Mouse (Mus musculus): Measurements from ENCODE around the gene Epha7. TPM values are rescaled to one million over a fixed set of nuclear protein-coding genes. Genes with fewer than 3 reads are reported as not detected.

The Epha7 gene
- polyA plus RNA-seq (2014; fragmentation: Nextera tagmentation; extraction: Ambion mirVana) = 28.3 and 32.0 TPM in 2 replicates

- Histone ChIP-seq H3K4me2 (replicated peaks; ENCODE audit: low read depth, low read length) (peak within 1 kb of the TSS; percentile 88), H3K36me3 (ENCODE audit: control insufficient read depth, insufficient read depth, low read length) (no peaks in the 10 kb centered on the region), H3K9me3 (ENCODE audit: control insufficient read depth, low read depth, low read length) (no peaks in the 10 kb centered on the region), H3K4me1 (ENCODE audit: control insufficient read depth, insufficient read depth, low read length) (no peaks in the 10 kb centered on the region; the same call in 1 of the 2 replicates), H3K4me3 (ENCODE audit: low read depth, low read length) (peak within 1 kb of the TSS; percentile 80), H3K27me3 (ENCODE audit: control insufficient read depth, insufficient read depth, low read length) (no peaks in the 10 kb centered on the region), H3K9ac (replicated peaks; ENCODE audit: low read depth, low read length) (peak within 1 kb of the TSS; percentile 80), H3K27ac (ENCODE audit: low read length) (peak within 1 kb of the TSS; percentile 88)
- WGBS = under 1% methylated on average over 48 of the region's 48 CpGs
- ATAC-seq (ENCODE audit: insufficient number of reproducible peaks, insufficient read depth, low FRiP score, low read depth) = peak; percentile 98
Measured at GRCm38 (mm10) chr4:28812691-28813289, at the start of gene Epha7. TSS of gene Epha7 (plus strand) at chr4:28813131.

- H3K9ac ChIP-seq (replicated peaks; ENCODE audit: low read depth, low read length) = no peak overlapping the region
- H3K9me3 ChIP-seq (ENCODE audit: control insufficient read depth, low read depth, low read length) = no peaks in the 10 kb centered on the region
- ATAC-seq (ENCODE audit: insufficient number of reproducible peaks, insufficient read depth, low FRiP score, low read depth) = peak; percentile 58; the same call in 1 of the 2 replicates
- H3K27ac ChIP-seq (ENCODE audit: low read length) = no peak overlapping the region
- no peak overlapping the region for H3K4me2 ChIP-seq (replicated peaks; ENCODE audit: low read depth, low read length)
- 26% methylated on average over 3 of the region's 3 CpGs for WGBS
- no peak overlapping the region for H3K4me3 ChIP-seq (ENCODE audit: low read depth, low read length)
- no peaks in the 10 kb centered on the region for H3K36me3 ChIP-seq (ENCODE audit: control insufficient read depth, insufficient read depth, low read length)
- H3K27me3 ChIP-seq (ENCODE audit: control insufficient read depth, insufficient read depth, low read length) = no peaks in the 10 kb centered on the region
- no peaks in the 10 kb centered on the region for H3K4me1 ChIP-seq (ENCODE audit: control insufficient read depth, insufficient read depth, low read length)
Measured at GRCm38 (mm10) chr4:28783961-28784360, 29.0 kb upstream of the Epha7 start.

GRCm38 (mm10) chr4:28808800-28809199 is 4.1 kb upstream of the Epha7 start:
- H3K4me3 ChIP-seq (ENCODE audit: low read depth, low read length) = no peak overlapping the region
- no peaks in the 10 kb centered on the region for H3K9me3 ChIP-seq (ENCODE audit: control insufficient read depth, low read depth, low read length)
- no peaks in the 10 kb centered on the region for H3K4me1 ChIP-seq (ENCODE audit: control insufficient read depth, insufficient read depth, low read length)
- ATAC-seq (ENCODE audit: insufficient number of reproducible peaks, insufficient read depth, low FRiP score, low read depth) = no peak
- H3K4me2 ChIP-seq (replicated peaks; ENCODE audit: low read depth, low read length) = no peak overlapping the region
- H3K27ac ChIP-seq (ENCODE audit: low read length) = no peak overlapping the region
- H3K9ac ChIP-seq (replicated peaks; ENCODE audit: low read depth, low read length) = no peak overlapping the region
- H3K36me3 ChIP-seq (ENCODE audit: control insufficient read depth, insufficient read depth, low read length) = no peaks in the 10 kb centered on the region
- no peaks in the 10 kb centered on the region for H3K27me3 ChIP-seq (ENCODE audit: control insufficient read depth, insufficient read depth, low read length)

- Histone ChIP-seq H3K4me3 (ENCODE audit: low read depth, low read length) (no peak overlapping the region), H3K36me3 (ENCODE audit: control insufficient read depth, insufficient read depth, low read length) (no peaks in the 10 kb centered on the region), H3K9me3 (ENCODE audit: control insufficient read depth, low read depth, low read length) (no peaks in the 10 kb centered on the region), H3K27ac (ENCODE audit: low read length) (no peak overlapping the region), H3K9ac (replicated peaks; ENCODE audit: low read depth, low read length) (no peak overlapping the region), H3K4me2 (replicated peaks; ENCODE audit: low read depth, low read length) (no peak overlapping the region), H3K4me1 (ENCODE audit: control insufficient read depth, insufficient read depth, low read length) (no peaks in the 10 kb centered on the region), H3K27me3 (ENCODE audit: control insufficient read depth, insufficient read depth, low read length) (no peaks in the 10 kb centered on the region)
- no peak for ATAC-seq (ENCODE audit: insufficient number of reproducible peaks, insufficient read depth, low FRiP score, low read depth)
- 59% methylated on average over 4 of the region's 4 CpGs for WGBS
Measured at GRCm38 (mm10) chr4:28809703-28810102, 3.2 kb upstream of the Epha7 start.

GRCm38 (mm10) chr4:28813551-28814475 is 882 bp downstream of the Epha7 start:
- no peaks in the 10 kb centered on the region for H3K9me3 ChIP-seq (ENCODE audit: control insufficient read depth, low read depth, low read length)
- H3K36me3 ChIP-seq (ENCODE audit: control insufficient read depth, insufficient read depth, low read length) = no peaks in the 10 kb centered on the region
- H3K27ac ChIP-seq (ENCODE audit: low read length) = peak overlapping the region; percentile 88
- ATAC-seq (ENCODE audit: insufficient number of reproducible peaks, insufficient read depth, low FRiP score, low read depth) = peak; percentile 20; the same call in 1 of the 2 replicates
- H3K27me3 ChIP-seq (ENCODE audit: control insufficient read depth, insufficient read depth, low read length) = no peaks in the 10 kb centered on the region
- H3K4me1 ChIP-seq (ENCODE audit: control insufficient read depth, insufficient read depth, low read length) = no peaks in the 10 kb centered on the region; the same call in 1 of the 2 replicates
- peak overlapping the region; percentile 80 for H3K4me3 ChIP-seq (ENCODE audit: low read depth, low read length)
- H3K4me2 ChIP-seq (replicated peaks; ENCODE audit: low read depth, low read length) = peak overlapping the region; percentile 88
- H3K9ac ChIP-seq (replicated peaks; ENCODE audit: low read depth, low read length) = peak overlapping the region; percentile 80
- WGBS = under 1% methylated on average over 85 of the region's 94 CpGs

- no peak for ATAC-seq (ENCODE audit: insufficient number of reproducible peaks, insufficient read depth, low FRiP score, low read depth)
- H3K36me3 ChIP-seq (ENCODE audit: control insufficient read depth, insufficient read depth, low read length) = no peaks in the 10 kb centered on the region
- H3K9ac ChIP-seq (replicated peaks; ENCODE audit: low read depth, low read length) = peak overlapping the region; percentile 80
- WGBS = 0% methylated on average over 8 of the region's 8 CpGs
- peak overlapping the region; percentile 88; the same call in 1 of the 2 replicates for H3K27ac ChIP-seq (ENCODE audit: low read length)
- H3K27me3 ChIP-seq (ENCODE audit: control insufficient read depth, insufficient read depth, low read length) = no peaks in the 10 kb centered on the region
- peak overlapping the region; percentile 88 for H3K4me2 ChIP-seq (replicated peaks; ENCODE audit: low read depth, low read length)
- no peaks in the 10 kb centered on the region for H3K9me3 ChIP-seq (ENCODE audit: control insufficient read depth, low read depth, low read length)
- no peaks in the 10 kb centered on the region; the same call in 1 of the 2 replicates for H3K4me1 ChIP-seq (ENCODE audit: control insufficient read depth, insufficient read depth, low read length)
- H3K4me3 ChIP-seq (ENCODE audit: low read depth, low read length) = peak overlapping the region; percentile 80
Measured at GRCm38 (mm10) chr4:28814476-28814815, 1.5 kb downstream of the Epha7 start.

GRCm38 (mm10) chr4:28814816-28815620 is 2.1 kb downstream of the Epha7 start:
- Histone ChIP-seq H3K27ac (ENCODE audit: low read length) (peak overlapping the region; percentile 85), H3K27me3 (ENCODE audit: control insufficient read depth, insufficient read depth, low read length) (no peaks in the 10 kb centered on the region), H3K4me3 (ENCODE audit: low read depth, low read length) (peak overlapping the region; percentile 80), H3K9me3 (ENCODE audit: control insufficient read depth, low read depth, low read length) (no peaks in the 10 kb centered on the region), H3K9ac (replicated peaks; ENCODE audit: low read depth, low read length) (peak overlapping the region; percentile 55), H3K4me1 (ENCODE audit: control insufficient read depth, insufficient read depth, low read length) (no peaks in the 10 kb centered on the region; the same call in 1 of the 2 replicates), H3K36me3 (ENCODE audit: control insufficient read depth, insufficient read depth, low read length) (no peaks in the 10 kb centered on the region), H3K4me2 (replicated peaks; ENCODE audit: low read depth, low read length) (peak overlapping the region; percentile 88)
- peak; percentile 30; the same call in 1 of the 2 replicates for ATAC-seq (ENCODE audit: insufficient number of reproducible peaks, insufficient read depth, low FRiP score, low read depth)
- WGBS = under 1% methylated on average over 72 of the region's 72 CpGs

GRCm38 (mm10) chr4:28815621-28815920 is 2.6 kb downstream of the Epha7 start:
- no peaks in the 10 kb centered on the region for H3K9me3 ChIP-seq (ENCODE audit: control insufficient read depth, low read depth, low read length)
- ATAC-seq (ENCODE audit: insufficient number of reproducible peaks, insufficient read depth, low FRiP score, low read depth) = no peak
- WGBS = under 1% methylated on average over 15 of the region's 15 CpGs

More at GRCm38 (mm10) chr4:28815621-28815920, 2.6 kb downstream of the Epha7 start:
- Histone ChIP-seq H3K4me1 (ENCODE audit: control insufficient read depth, insufficient read depth, low read length) (no peaks in the 10 kb centered on the region; the same call in 1 of the 2 replicates), H3K4me2 (replicated peaks; ENCODE audit: low read depth, low read length) (peak overlapping the region; percentile 88), H3K9ac (replicated peaks; ENCODE audit: low read depth, low read length) (peak overlapping the region; percentile 55), H3K4me3 (ENCODE audit: low read depth, low read length) (peak overlapping the region; percentile 80), H3K27ac (ENCODE audit: low read length) (peak overlapping the region; percentile 85), H3K36me3 (ENCODE audit: control insufficient read depth, insufficient read depth, low read length) (no peaks in the 10 kb centered on the region), H3K27me3 (ENCODE audit: control insufficient read depth, insufficient read depth, low read length) (no peaks in the 10 kb centered on the region)
